Mouse (Mus musculus) adrenal gland (tissue): ENCODE results near the gene Nav1.

Experiments used
- intact Hi-C: fragments of 180-260 bp; cut with DNase I; formaldehyde crosslinking; loops from one replicate; pipeline ENCODE4 v1.15.1; 2025

Gene Nav1

DNA sequence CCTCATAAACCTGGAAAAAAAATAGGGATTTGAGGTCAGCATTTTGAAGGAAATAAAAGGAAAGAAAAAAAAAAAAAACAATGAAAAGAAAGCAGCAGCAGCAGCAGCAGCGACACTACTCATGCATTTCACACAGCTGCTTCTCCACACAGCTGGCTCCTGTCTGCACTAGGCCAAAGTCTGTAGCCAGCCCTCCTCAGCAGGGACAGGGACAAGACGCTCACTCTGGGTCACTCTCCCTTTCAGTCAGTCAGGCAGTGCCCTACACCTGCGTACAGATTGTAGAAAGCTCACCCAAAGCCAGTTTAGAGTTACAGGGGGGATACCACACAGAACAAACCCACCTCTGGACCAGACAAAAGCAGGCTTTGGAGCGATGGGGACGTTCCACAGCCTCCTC lies 149.2 kb downstream of the Nav1 start:
- intact Hi-C loops = no loop called here

DNA sequence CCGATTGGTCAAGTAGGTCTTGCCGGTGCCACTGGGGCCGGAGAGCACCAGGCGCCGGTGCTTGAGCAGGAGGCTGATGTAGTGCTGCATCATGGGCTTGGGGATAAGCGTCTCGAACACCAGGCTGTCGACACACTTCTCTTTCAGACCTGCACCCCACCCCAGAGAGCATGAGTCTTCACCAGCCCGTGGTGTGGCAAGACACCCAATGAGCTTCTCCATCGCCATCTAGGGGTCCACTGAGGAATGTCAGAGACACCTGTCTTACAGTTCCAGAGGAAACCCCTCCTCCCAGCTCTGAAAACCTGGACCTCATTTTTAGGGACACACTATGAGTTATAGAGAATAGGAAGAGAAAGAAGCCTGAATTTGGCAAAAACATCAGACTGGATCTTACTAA lies 154.8 kb downstream of the Nav1 start:
- intact Hi-C loops = no loop called here

DNA sequence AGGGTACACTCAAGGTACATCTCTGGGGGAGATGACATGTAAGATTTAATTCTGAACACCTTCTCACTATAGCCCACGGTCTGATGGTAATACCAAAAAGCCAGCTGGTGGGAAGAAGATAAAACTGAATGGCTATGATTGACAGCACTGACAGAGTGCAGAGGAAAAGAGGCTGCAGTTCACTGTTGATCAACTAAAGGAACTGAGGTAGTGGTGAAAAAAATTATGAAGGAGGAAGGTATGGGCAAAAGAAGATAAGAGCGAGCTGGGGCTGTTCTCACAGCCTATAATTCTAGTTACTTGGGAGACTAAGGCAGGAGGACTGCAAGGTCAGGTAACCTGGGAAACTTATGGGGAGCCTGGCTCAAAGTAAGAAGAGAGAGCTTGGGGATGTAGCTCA lies 155.7 kb downstream of the Nav1 start:
- intact Hi-C loops = no loop called here

DNA sequence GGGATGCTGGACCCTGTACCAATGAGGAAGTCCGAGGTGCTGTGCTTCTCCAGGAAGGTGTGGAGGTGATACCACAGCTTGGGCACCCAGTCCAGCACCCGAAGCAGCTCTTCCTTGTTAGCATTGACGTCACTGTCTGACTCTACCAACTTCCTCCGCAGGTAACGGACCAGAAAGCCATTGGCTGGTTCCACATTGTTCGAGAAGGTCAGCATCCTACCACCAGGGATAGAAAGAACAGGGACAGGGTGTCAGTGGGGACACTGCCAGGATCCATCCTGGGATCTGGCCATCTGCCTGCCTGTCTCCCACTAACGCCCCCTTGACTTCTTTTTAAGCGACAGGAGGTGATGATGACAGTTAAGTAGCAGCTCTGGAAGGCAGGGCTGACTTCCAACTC lies 157.2 kb downstream of the Nav1 start:
- intact Hi-C loops = no loop called here

DNA sequence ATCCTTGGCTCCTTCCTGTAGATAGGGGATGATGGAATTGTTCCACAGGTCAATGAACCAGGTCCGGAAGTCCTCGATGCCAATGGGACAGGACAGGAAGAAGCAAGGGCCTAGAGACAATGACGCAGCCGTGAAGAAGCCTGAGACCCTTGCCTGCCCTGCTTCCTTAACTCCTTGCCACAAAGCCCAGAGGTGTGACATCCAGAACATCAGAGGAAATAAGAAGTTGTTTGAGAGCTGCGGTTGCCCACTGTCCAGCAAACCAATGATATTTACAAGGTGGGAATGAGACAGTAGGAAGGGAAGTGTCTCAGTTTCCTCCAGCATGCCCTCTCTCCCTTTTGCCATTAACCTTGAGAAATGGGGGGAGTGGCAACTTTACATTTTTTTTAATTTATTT lies 158.2 kb downstream of the Nav1 start:
- intact Hi-C loops = no loop called here

DNA sequence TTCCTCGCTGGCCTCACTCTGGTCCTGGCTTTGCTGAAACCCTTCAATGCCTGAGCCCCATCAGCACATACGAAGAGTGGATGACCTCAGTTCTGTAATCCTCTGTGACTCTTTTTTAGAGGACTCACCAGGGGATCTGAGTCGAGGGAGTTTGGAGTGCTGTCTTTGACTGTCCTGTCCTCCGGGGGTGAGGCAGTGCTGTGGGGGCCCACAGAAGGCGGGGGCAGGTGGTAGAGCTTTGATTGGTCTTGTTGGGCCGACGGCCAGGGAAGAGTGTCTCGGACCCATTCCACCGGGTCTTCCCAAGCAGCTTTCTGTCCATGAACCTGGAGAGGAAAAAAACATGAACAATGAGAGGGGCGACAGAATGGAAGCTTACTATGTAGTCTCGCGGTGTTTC lies 163.6 kb downstream of the Nav1 start:
- intact Hi-C loops = no loop called here

DNA sequence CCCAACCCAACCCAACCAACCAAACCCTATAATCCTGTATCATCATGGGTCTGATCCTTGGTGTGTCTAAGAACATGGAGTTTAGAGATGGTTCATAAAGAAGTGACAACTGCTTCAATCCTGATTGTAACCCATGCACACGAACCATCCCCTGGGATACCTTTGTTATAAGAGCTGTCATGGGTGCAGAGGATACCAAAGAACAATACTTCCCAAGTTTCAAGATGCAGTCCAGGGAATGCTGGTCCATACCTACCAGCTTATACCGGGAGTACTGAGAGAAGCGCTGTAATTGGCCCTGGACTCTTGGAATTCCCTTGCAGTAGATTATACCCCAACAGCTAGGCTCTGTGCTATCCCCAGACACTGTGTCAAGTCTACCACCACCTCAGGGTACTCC lies 165.2 kb downstream of the Nav1 start:
- intact Hi-C loops = no loop called here

DNA sequence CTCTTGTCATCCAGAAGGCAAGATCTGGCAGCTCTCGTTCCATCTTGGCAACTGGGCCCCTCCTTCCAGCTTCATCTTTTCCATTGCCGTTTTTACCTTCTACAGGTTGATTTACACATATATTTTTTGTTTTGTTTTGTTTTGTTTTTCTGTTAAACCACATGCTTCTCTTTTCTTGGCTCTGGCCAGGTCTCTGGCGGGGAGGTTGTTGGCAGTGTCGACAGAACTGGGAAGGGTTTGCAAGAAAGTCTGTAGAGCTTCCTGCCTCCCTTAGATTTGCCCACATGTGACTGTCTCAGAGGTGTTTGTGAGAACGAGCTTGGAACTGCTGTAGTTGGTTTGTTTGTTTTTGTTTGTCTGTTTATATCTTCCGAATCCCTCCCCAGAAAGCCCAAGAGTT lies 166.1 kb downstream of the Nav1 start:
- intact Hi-C loops = no loop called here

DNA sequence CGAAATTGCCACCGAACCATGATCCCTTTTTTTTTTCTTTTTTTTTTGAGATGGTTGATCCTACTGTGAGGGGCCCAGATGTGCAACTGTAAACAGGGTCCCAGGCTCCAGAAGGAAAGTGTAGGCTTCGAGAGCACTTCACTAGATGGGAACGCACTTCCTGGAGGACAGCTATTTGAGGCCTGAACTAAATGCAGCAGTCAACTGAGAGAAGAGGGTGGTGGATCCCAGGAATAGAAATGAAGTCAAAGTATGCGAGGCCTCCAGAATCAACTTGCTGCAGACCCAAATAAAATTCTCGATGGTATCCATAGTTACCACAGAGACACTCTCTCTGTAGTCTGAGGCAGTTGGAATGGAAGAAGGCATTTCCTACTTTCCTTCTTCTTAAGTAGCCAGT lies 168.3 kb downstream of the Nav1 start:
- intact Hi-C loops = no loop called here

DNA sequence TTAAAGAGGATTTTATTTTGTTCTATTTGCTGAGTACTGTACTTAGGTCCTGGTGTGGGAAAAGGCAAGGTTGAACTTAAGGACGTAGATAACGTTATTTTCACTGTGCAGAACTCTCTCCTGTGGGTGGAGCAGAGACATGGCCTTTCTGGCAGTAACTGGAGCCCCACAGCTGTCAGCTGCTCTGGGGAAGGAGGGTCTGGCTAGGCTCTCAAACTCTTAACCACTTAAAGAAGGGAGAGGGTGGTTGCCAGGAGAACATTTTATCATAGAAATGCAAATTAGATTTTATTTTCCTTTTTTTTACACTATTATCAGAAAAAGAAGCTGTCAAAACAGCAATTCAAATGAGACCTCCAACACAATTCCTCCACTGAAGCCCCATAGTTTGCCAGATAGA lies 171.3 kb downstream of the Nav1 start:
- intact Hi-C loops = no loop called here

DNA sequence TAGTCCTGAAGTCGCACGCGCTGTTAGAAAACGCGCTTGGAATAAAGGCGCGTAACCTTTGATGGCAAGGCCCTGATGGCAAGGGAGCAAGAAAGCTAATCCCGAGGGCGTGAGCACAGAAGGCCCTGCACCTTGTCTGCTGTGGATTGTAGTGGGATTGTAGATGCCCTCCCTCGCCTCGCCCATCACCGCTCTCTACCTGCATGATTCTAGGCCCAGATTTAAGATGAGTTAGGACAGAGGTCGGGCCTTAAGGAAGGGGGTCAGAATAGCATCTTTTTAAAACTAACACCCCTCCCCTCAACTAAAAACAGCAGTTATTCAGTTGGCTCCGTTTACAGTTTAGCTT lies 176.5 kb downstream of the Nav1 start:
- intact Hi-C loops = loop anchor here (5.0 kb wide), 1 partner anchor 33 kb away; no protein-coding TSS in a partner anchor

DNA sequence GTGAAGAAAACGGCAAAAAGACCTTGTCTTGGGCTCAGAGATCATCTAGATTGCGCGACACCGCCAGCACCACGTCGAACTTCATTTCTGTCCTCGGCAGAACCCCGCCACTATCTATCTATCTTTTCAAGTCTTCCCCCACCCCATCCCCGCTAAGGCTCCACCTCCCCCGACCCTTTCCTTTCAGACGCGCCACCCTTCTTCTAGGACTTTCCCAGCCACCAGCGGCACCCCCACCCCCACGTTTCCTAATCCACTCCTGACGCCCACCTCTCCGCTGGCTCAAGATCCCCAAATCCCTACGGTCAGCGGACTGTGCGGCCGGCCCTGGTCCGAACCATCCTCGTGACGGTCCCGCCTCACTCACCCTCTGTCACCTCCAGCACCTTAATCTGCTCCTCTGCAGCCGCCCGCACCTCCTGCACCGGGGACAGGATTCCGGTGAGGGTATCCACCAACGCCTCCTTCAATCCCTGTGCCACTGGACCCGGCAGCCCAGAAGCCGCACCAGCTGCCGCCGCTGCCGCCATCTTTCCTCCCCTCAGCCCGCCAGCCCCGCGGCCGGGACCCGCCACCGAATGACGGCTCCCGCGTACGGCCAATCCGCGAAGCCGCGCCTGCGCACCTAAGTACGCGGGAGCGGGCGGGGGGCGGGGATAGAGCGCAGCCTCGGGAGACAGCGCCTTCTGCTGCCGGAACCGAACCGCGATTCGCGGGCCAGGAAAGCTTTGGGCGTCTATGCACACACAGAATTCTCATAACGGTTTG lies 177.0 kb downstream of the Nav1 start, which contains the start of gene Ipo9:
Gene Ipo9 (minus strand): TSS at position 599 of the 768 bp plus-strand sequence.
- intact Hi-C loops = loop anchor here (5.0 kb wide), 1 partner anchor 33 kb away; no protein-coding TSS in a partner anchor

DNA sequence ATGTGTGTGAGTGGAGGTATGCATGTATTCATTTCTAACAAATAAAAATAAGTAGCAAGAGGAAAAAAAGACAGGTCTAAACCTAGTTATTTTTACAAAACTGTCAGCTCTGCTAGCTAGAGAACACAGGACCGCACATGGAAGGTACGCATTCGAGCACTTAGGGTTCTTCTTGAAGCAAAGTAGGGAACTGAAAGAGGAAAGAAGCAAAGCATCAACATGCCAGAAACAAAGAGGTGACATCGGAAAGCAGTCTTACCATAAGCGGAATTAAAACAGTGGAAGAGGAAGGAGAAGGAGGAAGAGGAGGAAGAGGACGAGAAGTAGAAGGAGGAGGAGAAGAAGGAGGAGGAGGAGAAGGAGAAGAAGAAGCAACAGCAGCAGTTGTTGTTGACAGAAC lies 179.7 kb downstream of the Nav1 start:
- intact Hi-C loops = no loop called here

DNA sequence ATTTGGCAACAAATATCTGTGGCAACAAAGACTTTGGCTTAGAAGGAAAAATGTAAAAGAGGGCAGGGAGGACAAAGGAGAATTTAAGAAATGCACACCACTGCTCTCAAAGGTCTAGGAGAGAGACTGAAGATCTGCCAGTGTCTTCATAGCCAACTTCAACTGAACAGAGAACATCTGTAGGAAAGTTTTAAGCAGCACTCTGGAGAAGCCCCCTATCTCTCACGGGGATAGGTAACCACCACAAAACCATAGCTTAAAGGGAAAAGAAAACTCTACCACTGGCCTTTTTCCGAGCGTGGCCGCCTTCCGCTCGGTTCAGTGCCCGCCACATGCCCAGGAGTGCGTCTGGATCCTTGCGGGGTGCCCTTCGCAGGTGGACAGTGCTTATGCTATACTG lies 180.4 kb downstream of the Nav1 start:
- intact Hi-C loops = no loop called here

DNA sequence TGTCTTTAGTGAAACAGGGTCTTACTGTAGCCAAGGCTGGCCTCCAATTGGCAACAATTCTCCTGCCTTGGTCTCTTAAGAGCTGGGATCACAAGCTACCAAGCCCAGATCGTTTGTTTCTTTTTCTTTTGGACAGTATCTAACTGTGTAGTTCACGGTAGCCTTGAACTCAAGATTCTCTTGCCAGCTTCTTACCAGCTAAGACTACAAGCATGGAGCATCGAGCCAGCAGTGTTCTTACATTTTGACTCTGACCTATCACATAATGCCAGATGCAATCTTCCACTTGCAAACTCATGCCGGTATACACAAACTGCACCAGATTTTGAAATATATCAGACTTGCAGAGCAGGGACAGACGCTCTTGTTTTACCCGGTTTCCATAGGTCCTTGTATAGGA lies 184.3 kb downstream of the Nav1 start:
- intact Hi-C loops = no loop called here

DNA sequence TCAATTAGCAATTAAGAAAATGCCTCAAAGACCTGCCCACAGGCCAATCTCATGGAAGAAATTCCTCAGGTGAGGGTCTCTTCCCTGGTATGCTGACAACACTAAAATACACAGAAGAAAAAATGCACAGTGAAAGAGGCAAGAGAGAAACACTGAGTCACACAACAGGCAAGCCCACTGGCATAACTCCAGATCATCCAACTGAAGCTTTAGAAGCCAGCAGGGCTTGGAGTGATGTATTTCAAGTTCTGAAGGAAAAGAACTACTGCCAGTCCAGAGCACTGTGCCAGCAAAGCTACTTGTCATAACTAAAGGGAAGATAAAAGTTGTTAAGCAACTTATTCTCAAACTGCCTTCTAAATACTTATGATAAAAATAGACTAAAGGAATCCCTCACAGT lies 193.1 kb downstream of the Nav1 start:
- intact Hi-C loops = no loop called here

DNA sequence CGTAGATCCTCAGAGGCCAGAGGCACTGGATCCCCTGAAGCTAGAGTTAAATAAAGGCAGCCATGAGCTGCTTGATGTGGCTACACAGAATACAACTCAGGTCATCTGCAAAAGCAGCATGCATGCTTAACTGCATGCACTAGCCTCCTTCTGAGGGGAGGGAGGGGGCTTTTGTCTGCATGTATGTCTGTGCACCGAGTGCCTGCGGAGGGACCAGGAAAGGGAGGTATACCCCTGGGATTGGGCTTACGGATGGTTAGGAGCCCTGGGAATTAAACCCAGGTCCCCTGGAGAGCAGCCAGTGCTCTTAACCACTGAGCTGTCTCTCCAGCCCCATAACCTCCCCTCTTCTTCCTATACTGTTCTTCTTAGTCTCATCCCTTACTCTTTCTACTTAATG lies 195.0 kb downstream of the Nav1 start:
- intact Hi-C loops = no loop called here

DNA sequence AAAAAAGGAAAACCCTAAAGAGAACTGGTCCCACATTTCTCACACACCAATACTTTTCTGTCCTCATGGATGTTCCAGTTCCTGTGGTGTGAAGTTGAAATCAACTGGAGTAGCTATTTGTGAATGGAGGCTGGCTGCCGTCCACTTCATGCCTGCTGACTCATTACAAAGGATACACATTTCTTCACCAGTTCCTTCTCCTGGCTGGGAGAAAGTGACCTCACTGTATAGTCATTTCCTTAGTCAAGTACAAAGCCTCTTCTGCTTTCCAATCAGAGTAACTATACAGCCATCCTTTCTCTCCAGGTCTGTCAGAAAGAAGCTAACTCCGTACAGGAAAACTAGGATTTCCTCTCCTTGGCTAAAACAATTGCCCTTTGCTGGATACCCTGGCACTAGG lies 196.1 kb downstream of the Nav1 start:
- intact Hi-C loops = no loop called here

DNA sequence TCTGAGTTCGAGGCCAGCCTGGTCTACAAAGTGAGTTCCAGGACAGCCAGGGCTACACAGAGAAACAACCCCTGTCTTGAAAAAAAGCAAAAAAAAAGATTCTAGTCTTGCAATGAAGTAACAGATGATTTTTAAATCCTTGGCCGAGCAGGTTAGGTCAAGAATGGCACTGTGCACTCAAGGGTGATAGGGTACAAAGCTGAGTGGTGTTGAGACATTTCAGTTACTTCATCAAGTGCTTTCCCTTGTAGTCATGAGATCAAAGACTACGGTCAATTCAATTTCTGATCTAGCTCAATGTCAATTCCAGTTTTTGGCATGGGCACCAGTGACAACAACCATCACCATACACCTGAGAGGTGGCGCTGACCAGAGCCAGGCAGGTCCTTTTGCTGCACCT lies 198.1 kb downstream of the Nav1 start:
- intact Hi-C loops = no loop called here

DNA sequence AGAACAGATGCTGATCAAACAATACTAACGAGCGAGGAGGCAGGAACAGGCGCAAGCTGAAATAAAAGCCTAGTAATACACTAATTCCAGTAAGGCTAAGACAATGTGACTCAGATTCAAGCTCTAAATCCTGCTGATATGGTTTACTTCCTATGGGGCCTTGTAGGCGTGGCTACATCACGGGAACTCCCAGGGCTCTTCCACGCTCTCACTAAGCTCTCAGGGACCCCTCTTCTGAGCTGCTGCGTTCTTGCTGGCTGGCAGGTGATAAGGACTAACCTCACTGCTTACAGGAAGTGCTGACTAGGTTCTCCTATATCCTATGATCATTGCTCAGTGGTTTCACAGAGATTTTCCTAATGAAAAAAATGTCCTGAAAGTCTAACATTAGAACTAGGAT lies 201.7 kb downstream of the Nav1 start:
- intact Hi-C loops = no loop called here

DNA sequence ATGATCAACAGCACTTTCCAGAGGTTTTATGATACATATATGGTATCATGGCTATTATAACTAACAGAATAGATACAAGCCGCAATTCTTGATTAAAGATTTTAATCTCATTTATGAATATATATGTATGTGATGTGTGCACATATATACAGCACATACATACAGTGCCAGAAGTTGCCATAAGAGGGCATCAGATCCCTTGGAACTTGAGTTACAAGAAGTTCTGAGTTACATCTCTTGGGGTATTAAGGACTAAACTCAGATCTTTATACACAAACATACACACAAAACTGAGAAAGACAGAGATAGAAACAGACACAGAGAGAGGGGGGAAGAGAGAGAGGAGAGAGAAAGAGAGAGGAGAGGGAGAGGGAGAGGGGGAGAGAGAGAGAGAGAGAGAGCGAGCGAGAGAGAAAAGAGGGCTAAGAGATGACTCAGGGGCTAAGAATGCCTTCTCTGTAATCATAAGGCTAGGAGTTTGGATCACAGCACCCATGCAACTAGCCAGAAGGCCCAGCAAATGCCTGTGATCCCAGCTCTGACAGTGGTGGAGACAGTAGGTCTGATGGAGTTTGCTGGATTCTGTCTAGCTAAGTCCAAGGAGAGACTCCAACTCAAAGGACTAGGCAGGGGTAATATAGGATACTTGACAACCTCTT lies 205.5 kb downstream of the Nav1 start:
- intact Hi-C loops = no loop called here

DNA sequence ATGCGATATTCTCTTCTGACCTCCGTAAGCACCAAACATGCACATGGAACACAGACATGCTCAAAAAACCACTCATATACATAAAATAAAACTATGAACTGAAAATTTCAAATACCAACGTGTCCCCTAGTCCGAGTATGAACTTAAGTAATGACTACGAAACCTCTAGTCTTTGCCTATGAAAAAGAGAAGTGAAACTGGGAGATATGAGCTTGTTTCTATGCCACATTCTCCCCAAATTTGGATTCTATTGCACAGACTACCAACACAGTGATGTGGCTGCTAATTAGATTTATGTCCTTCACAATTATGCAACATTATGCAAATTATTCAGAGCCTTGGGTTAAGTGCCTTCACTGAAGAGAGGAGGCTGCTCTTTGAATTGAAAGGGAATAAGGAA lies 207.6 kb downstream of the Nav1 start:
- intact Hi-C loops = loop anchor here (5.0 kb wide), 1 partner anchor 33 kb away; the partner anchor contains the start of gene Ipo9

DNA sequence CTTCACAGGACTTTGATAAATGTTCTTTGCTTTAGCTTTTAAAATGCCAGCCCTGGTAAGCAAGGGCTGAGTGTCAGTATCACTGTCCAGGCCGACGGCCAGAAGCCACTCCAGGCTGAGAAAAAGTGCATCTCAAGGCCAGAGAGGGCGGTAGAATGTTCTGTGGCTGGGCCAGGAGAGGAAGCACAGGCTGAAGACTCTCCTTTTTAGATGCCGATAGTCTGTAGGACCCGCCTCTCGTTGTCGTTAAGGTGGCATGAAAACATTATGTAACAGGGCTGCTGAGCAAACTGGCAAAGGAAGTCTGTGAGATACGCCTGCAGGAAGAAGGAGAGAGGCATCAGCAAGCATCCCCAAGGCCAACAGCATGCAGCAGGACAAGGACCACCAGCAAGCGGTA lies 221.9 kb downstream of the Nav1 start:
- intact Hi-C loops = no loop called here
